Mouse (Mus musculus): ENCODE results near the gene Htr1a. TPM values are rescaled to one million over a fixed set of nuclear protein-coding genes. Genes with fewer than 3 reads are reported as not detected.
A peak's percentile ranks its signal among the peaks of the same experiment; 100 is the strongest.

Gene Htr1a
- not detected in 2 replicates for polyA plus RNA-seq (2015; fragmentation: Nextera tagmentation; extraction: Ambion mirVana)

- ATAC-seq (ENCODE audit: low FRiP score, low TSS enrichment): no peak
- TF ChIP-seq CTCF (IDR thresholded peaks at IDR 0.05; ENCODE audit: low read depth) (no peak), EP300 (optimal IDR thresholded peaks at IDR 0.05) (no peak)
- Histone ChIP-seq H3K27ac (replicated peaks) (no peak within 1 kb of the TSS), H3K4me3 (ENCODE audit: low read depth, low read length) (no peak within 1 kb of the TSS), H3K36me3 (ENCODE audit: control insufficient read depth, insufficient read depth, low read length) (no peaks in the 10 kb centered on the region), H3K4me1 (replicated peaks; ENCODE audit: control insufficient read depth, insufficient read depth) (no peaks in the 10 kb centered on the region), H3K9me3 (ENCODE audit: control insufficient read depth, low read length) (no peaks in the 10 kb centered on the region), H3K4me2 (replicated peaks; ENCODE audit: low read depth) (no peak within 1 kb of the TSS), H3K9ac (ENCODE audit: low read length) (no peak within 1 kb of the TSS), H3K27me3 (ENCODE audit: control insufficient read depth, insufficient read depth, low read length) (peaks cover 6% of the 10 kb centered on the region; the same call in 1 of the 2 replicates)
- WGBS: 8% methylated on average over 8 of the region's 8 CpGs
- no peak for DNase-seq (ENCODE audit: low spot score)
These were observed at the start of gene Htr1a for GRCm38 (mm10) chr13:105443339-105443738. Gene Htr1a (plus strand): TSS chr13:105443639.

- H3K4me3 ChIP-seq (ENCODE audit: low read depth, low read length): no peak overlapping the region
- ATAC-seq (ENCODE audit: low FRiP score, low TSS enrichment): no peak
These were observed 31.7 kb upstream of the Htr1a start for GRCm38 (mm10) chr13:105411535-105412326.

GRCm38 (mm10) chr13:105412327-105412722 lies 31.1 kb upstream of the Htr1a start:
- TF ChIP-seq CTCF (IDR thresholded peaks at IDR 0.05; ENCODE audit: low read depth) (no peak), EP300 (optimal IDR thresholded peaks at IDR 0.05) (no peak)
- Histone ChIP-seq H3K9me3 (ENCODE audit: control insufficient read depth, low read length) (no peaks in the 10 kb centered on the region), H3K4me3 (ENCODE audit: low read depth, low read length) (no peak overlapping the region), H3K4me1 (replicated peaks; ENCODE audit: control insufficient read depth, insufficient read depth) (no peaks in the 10 kb centered on the region), H3K27me3 (ENCODE audit: control insufficient read depth, insufficient read depth, low read length) (no peaks in the 10 kb centered on the region), H3K4me2 (replicated peaks; ENCODE audit: low read depth) (no peak overlapping the region), H3K27ac (replicated peaks) (no peak overlapping the region), H3K9ac (ENCODE audit: low read length) (no peak overlapping the region), H3K36me3 (ENCODE audit: control insufficient read depth, insufficient read depth, low read length) (no peaks in the 10 kb centered on the region)
- ATAC-seq (ENCODE audit: low FRiP score, low TSS enrichment) (no peak), DNase-seq (ENCODE audit: low spot score) (no peak)
- WGBS: 82% methylated on average over 3 of the region's 3 CpGs

More at GRCm38 (mm10) chr13:105411535-105412326, 31.7 kb upstream of the Htr1a start:
- no peaks in the 10 kb centered on the region for H3K27me3 ChIP-seq (ENCODE audit: control insufficient read depth, insufficient read depth, low read length)
- no peak for TF ChIP-seq EP300 (optimal IDR thresholded peaks at IDR 0.05)
- TF ChIP-seq CTCF (IDR thresholded peaks at IDR 0.05; ENCODE audit: low read depth): no peak
- 60% methylated on average over 10 of the region's 10 CpGs for WGBS
- no peaks in the 10 kb centered on the region for H3K36me3 ChIP-seq (ENCODE audit: control insufficient read depth, insufficient read depth, low read length)
- no peak overlapping the region for H3K4me2 ChIP-seq (replicated peaks; ENCODE audit: low read depth)
- no peak overlapping the region for H3K27ac ChIP-seq (replicated peaks)
- no peaks in the 10 kb centered on the region for H3K4me1 ChIP-seq (replicated peaks; ENCODE audit: control insufficient read depth, insufficient read depth)
- no peak overlapping the region for H3K9ac ChIP-seq (ENCODE audit: low read length)
- DNase-seq (ENCODE audit: low spot score): no peak
- H3K9me3 ChIP-seq (ENCODE audit: control insufficient read depth, low read length): no peaks in the 10 kb centered on the region

- H3K9me3 ChIP-seq (ENCODE audit: control insufficient read depth, low read length): no peaks in the 10 kb centered on the region
- no peak overlapping the region for H3K4me2 ChIP-seq (replicated peaks; ENCODE audit: low read depth)
- no peak overlapping the region for H3K9ac ChIP-seq (ENCODE audit: low read length)
- DNase-seq (ENCODE audit: low spot score) (no peak), ATAC-seq (ENCODE audit: low FRiP score, low TSS enrichment) (no peak)
- H3K4me1 ChIP-seq (replicated peaks; ENCODE audit: control insufficient read depth, insufficient read depth): no peaks in the 10 kb centered on the region
- no peaks in the 10 kb centered on the region for H3K27me3 ChIP-seq (ENCODE audit: control insufficient read depth, insufficient read depth, low read length)
- 81% methylated on average over 2 of the region's 2 CpGs for WGBS
- no peak overlapping the region for H3K27ac ChIP-seq (replicated peaks)
- no peak overlapping the region for H3K4me3 ChIP-seq (ENCODE audit: low read depth, low read length)
- H3K36me3 ChIP-seq (ENCODE audit: control insufficient read depth, insufficient read depth, low read length): no peaks in the 10 kb centered on the region
- TF ChIP-seq CTCF (IDR thresholded peaks at IDR 0.05; ENCODE audit: low read depth) (no peak), EP300 (optimal IDR thresholded peaks at IDR 0.05) (no peak)
These were observed 10.3 kb upstream of the Htr1a start for GRCm38 (mm10) chr13:105433141-105433540.

GRCm38 (mm10) chr13:105433630-105434029 lies 9.8 kb upstream of the Htr1a start:
- H3K4me1 ChIP-seq (replicated peaks; ENCODE audit: control insufficient read depth, insufficient read depth): no peaks in the 10 kb centered on the region
- DNase-seq (ENCODE audit: low spot score) (no peak), ATAC-seq (ENCODE audit: low FRiP score, low TSS enrichment) (no peak)
- no peak overlapping the region for H3K27ac ChIP-seq (replicated peaks)
- no peaks in the 10 kb centered on the region for H3K9me3 ChIP-seq (ENCODE audit: control insufficient read depth, low read length)
- H3K36me3 ChIP-seq (ENCODE audit: control insufficient read depth, insufficient read depth, low read length): no peaks in the 10 kb centered on the region
- no peak overlapping the region for H3K4me3 ChIP-seq (ENCODE audit: low read depth, low read length)
- H3K4me2 ChIP-seq (replicated peaks; ENCODE audit: low read depth): no peak overlapping the region
- no peak overlapping the region for H3K9ac ChIP-seq (ENCODE audit: low read length)
- H3K27me3 ChIP-seq (ENCODE audit: control insufficient read depth, insufficient read depth, low read length): no peaks in the 10 kb centered on the region
- TF ChIP-seq EP300 (optimal IDR thresholded peaks at IDR 0.05) (no peak), CTCF (IDR thresholded peaks at IDR 0.05; ENCODE audit: low read depth) (no peak)
- 88% methylated on average over 1 of the region's 1 CpGs for WGBS

GRCm38 (mm10) chr13:105442576-105442975 lies 863 bp upstream of the Htr1a start:
- WGBS: 4% methylated on average over 6 of the region's 6 CpGs
- Histone ChIP-seq H3K9me3 (ENCODE audit: control insufficient read depth, low read length) (no peaks in the 10 kb centered on the region), H3K4me1 (replicated peaks; ENCODE audit: control insufficient read depth, insufficient read depth) (no peaks in the 10 kb centered on the region), H3K27ac (replicated peaks) (no peak overlapping the region), H3K4me3 (ENCODE audit: low read depth, low read length) (no peak overlapping the region), H3K36me3 (ENCODE audit: control insufficient read depth, insufficient read depth, low read length) (no peaks in the 10 kb centered on the region), H3K9ac (ENCODE audit: low read length) (no peak overlapping the region), H3K4me2 (replicated peaks; ENCODE audit: low read depth) (no peak overlapping the region), H3K27me3 (ENCODE audit: control insufficient read depth, insufficient read depth, low read length) (peaks cover 6% of the 10 kb centered on the region; the same call in 1 of the 2 replicates)
- TF ChIP-seq CTCF (IDR thresholded peaks at IDR 0.05; ENCODE audit: low read depth) (peak; percentile 83), EP300 (optimal IDR thresholded peaks at IDR 0.05) (no peak)
- DNase-seq (ENCODE audit: low spot score) (peak; percentile 55), ATAC-seq (ENCODE audit: low FRiP score, low TSS enrichment) (no peak)

All from stomach, postnatal 0 days (tissue).